Mouse (Mus musculus): ENCODE measurements around the gene Tjap1.

Tjap1 gene

GRCm38 (mm10) chr17:46283140-46283539 lies 314 bp upstream of the Tjap1 start:
- DNase-seq (ENCODE audit: low read depth, low spot score), result no peak

- DNase-seq (ENCODE audit: low read depth, low spot score), result no peak
Measured at GRCm38 (mm10) chr17:46278011-46278765, 4.6 kb downstream of the Tjap1 start.

GRCm38 (mm10) chr17:46277586-46277985 lies 5.2 kb downstream of the Tjap1 start:
- DNase-seq (ENCODE audit: low read depth, low spot score), result no peak

GRCm38 (mm10) chr17:46275506-46275905 lies 7.3 kb downstream of the Tjap1 start:
- DNase-seq (ENCODE audit: low read depth, low spot score), result no peak

GRCm38 (mm10) chr17:46275034-46275433 lies 7.8 kb downstream of the Tjap1 start:
- no peak for DNase-seq (ENCODE audit: low read depth, low spot score)

- DNase-seq (ENCODE audit: low read depth, low spot score), result no peak
Measured at GRCm38 (mm10) chr17:46274465-46274864, 8.4 kb downstream of the Tjap1 start.

GRCm38 (mm10) chr17:46273803-46274236 lies 9.0 kb downstream of the Tjap1 start:
- DNase-seq (ENCODE audit: low read depth, low spot score), result no peak

- no peak for DNase-seq (ENCODE audit: low read depth, low spot score)
Measured at GRCm38 (mm10) chr17:46272675-46273074, 10.2 kb downstream of the Tjap1 start.

GRCm38 (mm10) chr17:46272058-46272457 lies 10.8 kb downstream of the Tjap1 start:
- DNase-seq (ENCODE audit: low read depth, low spot score), result no peak

- DNase-seq (ENCODE audit: low read depth, low spot score), result no peak
Measured at GRCm38 (mm10) chr17:46269771-46270534, 12.9 kb downstream of the Tjap1 start.

GRCm38 (mm10) chr17:46268026-46268720 lies 14.7 kb downstream of the Tjap1 start:
- DNase-seq (ENCODE audit: low read depth, low spot score), result no peak

- DNase-seq (ENCODE audit: low read depth, low spot score), result no peak
Measured at GRCm38 (mm10) chr17:46267511-46267910, 15.3 kb downstream of the Tjap1 start.

GRCm38 (mm10) chr17:46266986-46267385 lies 15.8 kb downstream of the Tjap1 start:
- DNase-seq (ENCODE audit: low read depth, low spot score), result no peak

GRCm38 (mm10) chr17:46265918-46266618 lies 16.8 kb downstream of the Tjap1 start:
- DNase-seq (ENCODE audit: low read depth, low spot score), result no peak

- DNase-seq (ENCODE audit: low read depth, low spot score), result no peak
Measured at GRCm38 (mm10) chr17:46265502-46265901, 17.3 kb downstream of the Tjap1 start.

GRCm38 (mm10) chr17:46262201-46262694 lies 20.6 kb downstream of the Tjap1 start:
- DNase-seq (ENCODE audit: low read depth, low spot score), result no peak

GRCm38 (mm10) chr17:46259675-46260074 lies 23.2 kb downstream of the Tjap1 start:
- no peak for DNase-seq (ENCODE audit: low read depth, low spot score)

- DNase-seq (ENCODE audit: low read depth, low spot score), result no peak
Measured at GRCm38 (mm10) chr17:46258279-46259053, 24.4 kb downstream of the Tjap1 start.

GRCm38 (mm10) chr17:46255147-46255546 lies 27.7 kb downstream of the Tjap1 start:
- no peak for DNase-seq (ENCODE audit: low read depth, low spot score)

GRCm38 (mm10) chr17:46254106-46254505 lies 28.7 kb downstream of the Tjap1 start:
- DNase-seq (ENCODE audit: low read depth, low spot score), result no peak

All from WW6 (cell line).